Mouse (Mus musculus) thymus, adult 2 months (tissue): ENCODE results near the gene Avil. TPM values are rescaled to one million over a fixed set of nuclear protein-coding genes. Genes with fewer than 3 reads are reported as not detected.

Experiments
- DNase-seq: peaks from one replicate; pipeline ENCODE4 v3.0.0; 2021
- H3K27ac ChIP-seq: fragments of 200-500 bp; 2 replicates; pipeline ENCODE4 v1.5.1; 2012; ENCODE audit warnings: low read length, control low read depth; ENCODE audit not compliant: control insufficient read depth, insufficient read depth
- H3K27me3 ChIP-seq: fragments of 200-500 bp; 2 replicates; pipeline ENCODE4 v1.6.1; 2012; ENCODE audit warnings: mild to moderate bottlenecking, low read length, moderate library complexity, mixed read lengths; ENCODE audit not compliant: control insufficient read depth, insufficient read depth
- H3K36me3 ChIP-seq: fragments of 200-500 bp; 2 replicates; pipeline ENCODE4 v1.6.1; 2012; ENCODE audit warnings: mild to moderate bottlenecking, low read length, moderate library complexity; ENCODE audit not compliant: control insufficient read depth, insufficient read depth
- H3K4me1 ChIP-seq: fragments of 200-500 bp; replicated peaks from 2 replicates; pipeline ENCODE4 v1.6.1; 2012; ENCODE audit warnings: low read length; ENCODE audit not compliant: control insufficient read depth, insufficient read depth
- H3K4me3 ChIP-seq: fragments of 200-500 bp; 2 replicates; pipeline ENCODE4 v1.5.1; 2012; ENCODE audit warnings: mild to moderate bottlenecking, low read length, control low read depth, moderate library complexity; ENCODE audit not compliant: control insufficient read depth, insufficient read depth
- CTCF ChIP-seq: fragments of 200-500 bp; IDR thresholded peaks from 2 replicates; pipeline ENCODE4 v1.5.1; 2012; ENCODE audit warnings: mild to moderate bottlenecking, control low read depth, low read length, moderate library complexity, borderline replicate concordance; ENCODE audit not compliant: control insufficient read depth, poor library complexity, insufficient read depth; ENCODE audit errors: extremely low read depth
- POLR2A ChIP-seq: fragments of 200-500 bp; IDR thresholded peaks from 2 replicates; pipeline ENCODE4 v1.6.1; 2012; ENCODE audit warnings: mild to moderate bottlenecking, low read length, control low read depth, moderate library complexity; ENCODE audit not compliant: control insufficient read depth, poor library complexity, insufficient read depth; ENCODE audit errors: extremely low read depth
- WGBS: fragments of 180-500 bp; shearing (Covaris S2); methylation state at CpG from one replicate; pipeline ENCODE4 v1.1.7; 2018; 5-methylcytosine and 5-hydroxymethylcytosine counted together
- polyA plus RNA-seq: library from polyadenylated mRNA; depleted of rRNA; stranded (reverse); fragments of >200 nt; gene quantifications from 2 replicates; pipeline ENCODE4 v1.2.3, GENCODE M21; 2012

The Avil gene
- polyA plus RNA-seq, 1 experiment = 0.97 TPM

DNA sequence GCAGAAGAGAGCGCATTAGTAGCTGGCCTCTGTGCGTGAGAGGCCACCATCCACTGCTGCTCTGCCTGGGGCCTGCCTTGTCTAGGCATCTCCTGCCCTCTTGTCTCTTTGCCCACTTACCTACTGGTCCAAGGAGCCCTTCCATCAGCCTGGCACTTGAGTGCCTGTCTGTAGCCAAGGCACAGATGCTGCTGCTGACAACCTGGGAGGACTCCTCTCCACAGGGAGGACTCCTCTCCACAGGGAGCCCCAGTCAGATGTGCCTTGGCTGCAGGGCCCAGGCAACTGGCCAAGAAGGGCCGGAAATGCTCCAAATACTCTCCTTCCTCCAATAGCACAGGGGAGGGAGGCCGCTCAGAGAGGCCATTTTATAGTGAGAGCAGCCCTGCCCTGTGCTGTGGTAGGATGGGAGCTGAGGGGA, 14.0 kb upstream of the Avil start:
- Histone ChIP-seq H3K27ac (no peak overlapping the region), H3K4me1 (peaks cover 59% of the 10 kb centered on the region), H3K27me3 (no peaks in the 10 kb centered on the region), H3K4me3 (no peak overlapping the region), H3K36me3 (no peaks in the 10 kb centered on the region)
- WGBS = 86% methylated on average over 4 of the region's 4 CpGs
- TF ChIP-seq CTCF = no peak
- no peak for TF ChIP-seq POLR2A
- DNase-seq = no peak

DNA sequence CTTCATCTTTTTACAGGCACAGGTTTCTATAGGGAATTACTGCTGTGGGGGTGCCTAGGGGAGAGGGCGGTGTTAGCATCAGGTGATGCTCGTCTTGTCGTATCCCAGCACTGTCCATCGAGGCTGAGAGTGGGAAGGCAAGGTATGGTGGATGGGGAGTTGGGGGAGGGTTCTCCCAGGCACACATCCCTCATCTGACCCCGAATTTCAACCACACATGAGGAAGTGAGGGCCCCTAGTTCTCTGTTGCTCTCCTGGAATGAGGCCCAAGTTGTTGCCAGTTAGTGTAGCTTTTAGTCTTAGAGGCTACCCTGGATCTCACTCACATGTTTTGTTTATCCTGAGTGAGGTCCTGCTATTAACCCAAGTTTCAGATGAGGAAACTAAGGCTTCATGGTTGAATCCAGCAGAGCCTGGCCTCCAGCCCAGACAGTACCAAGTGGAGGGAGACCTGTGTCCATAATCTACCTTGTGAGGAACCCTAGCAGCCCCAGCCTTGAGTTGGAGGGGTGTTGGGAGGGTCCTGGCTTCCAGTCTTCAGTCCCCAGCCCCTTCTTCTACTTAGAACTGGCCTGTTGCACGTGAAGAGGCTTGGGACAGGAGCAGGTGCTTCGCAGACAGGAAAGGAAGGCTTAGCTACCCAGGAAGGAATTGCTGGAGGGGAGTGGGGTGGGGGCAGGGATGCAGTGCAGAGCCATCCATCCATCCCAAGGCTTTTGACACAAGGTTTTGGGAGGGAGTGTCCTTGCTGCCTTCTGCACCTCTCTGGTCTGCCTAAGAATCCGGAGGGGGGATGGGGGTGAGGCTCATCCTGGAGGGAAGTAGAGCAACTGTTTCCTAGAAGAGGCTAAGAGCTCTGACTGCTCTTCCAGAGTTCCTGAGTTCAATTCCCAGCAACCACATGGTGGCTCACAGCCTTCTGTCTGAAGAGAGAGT, 13.1 kb upstream of the Avil start:
- Histone ChIP-seq H3K36me3 (0 out of 2 replicates have a peak, but pooled peaks cover 2% of the 10 kb centered on the region), H3K4me1 (peaks cover 50% of the 10 kb centered on the region), H3K4me3 (no peak overlapping the region), H3K27ac (no peak overlapping the region), H3K27me3 (no peaks in the 10 kb centered on the region)
- WGBS = 51% methylated on average over 8 of the region's 8 CpGs
- DNase-seq = no peak
- TF ChIP-seq CTCF (no peak), POLR2A (no peak)

DNA sequence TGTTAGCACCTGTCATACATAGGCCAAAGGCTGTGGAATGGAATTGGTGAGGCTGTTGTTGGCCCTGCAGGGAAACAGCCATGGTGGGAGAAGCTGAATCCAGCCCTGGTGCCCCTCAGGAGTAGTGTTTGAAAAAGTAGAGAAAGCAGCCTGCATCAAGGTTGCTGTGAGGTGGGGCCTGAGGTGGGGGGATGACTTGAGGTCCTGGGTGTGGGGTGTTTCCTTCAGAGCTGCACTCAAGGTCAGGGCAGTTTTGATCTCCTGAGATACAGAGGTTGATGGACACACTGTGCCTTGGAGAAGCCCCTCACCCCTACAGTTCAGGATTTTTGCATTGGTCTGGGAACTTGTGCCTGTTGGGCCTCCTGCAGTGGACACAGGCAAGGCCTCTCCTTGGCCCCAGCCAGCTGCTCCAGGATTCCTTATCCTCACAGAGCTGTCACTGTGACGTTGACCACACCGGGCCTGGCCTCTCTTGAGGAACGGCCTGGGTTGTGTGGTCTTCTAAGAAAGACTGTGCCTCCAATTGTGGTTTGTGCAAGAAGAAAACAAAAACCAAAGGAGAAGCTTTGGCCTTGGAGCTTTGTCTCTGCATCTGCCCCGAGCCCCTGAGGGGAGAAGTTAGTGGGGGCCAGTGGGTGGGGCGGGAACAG, 11.9 kb upstream of the Avil start:
- TF ChIP-seq CTCF (no peak), POLR2A (no peak)
- Histone ChIP-seq H3K27ac (no peak overlapping the region), H3K27me3 (no peaks in the 10 kb centered on the region), H3K4me1 (peaks cover 39% of the 10 kb centered on the region), H3K36me3 (peaks cover 14% of the 10 kb centered on the region; the same call in 1 of the 2 replicates), H3K4me3 (no peak overlapping the region)
- no peak for DNase-seq
- 39% methylated on average over 5 of the region's 5 CpGs for WGBS

DNA sequence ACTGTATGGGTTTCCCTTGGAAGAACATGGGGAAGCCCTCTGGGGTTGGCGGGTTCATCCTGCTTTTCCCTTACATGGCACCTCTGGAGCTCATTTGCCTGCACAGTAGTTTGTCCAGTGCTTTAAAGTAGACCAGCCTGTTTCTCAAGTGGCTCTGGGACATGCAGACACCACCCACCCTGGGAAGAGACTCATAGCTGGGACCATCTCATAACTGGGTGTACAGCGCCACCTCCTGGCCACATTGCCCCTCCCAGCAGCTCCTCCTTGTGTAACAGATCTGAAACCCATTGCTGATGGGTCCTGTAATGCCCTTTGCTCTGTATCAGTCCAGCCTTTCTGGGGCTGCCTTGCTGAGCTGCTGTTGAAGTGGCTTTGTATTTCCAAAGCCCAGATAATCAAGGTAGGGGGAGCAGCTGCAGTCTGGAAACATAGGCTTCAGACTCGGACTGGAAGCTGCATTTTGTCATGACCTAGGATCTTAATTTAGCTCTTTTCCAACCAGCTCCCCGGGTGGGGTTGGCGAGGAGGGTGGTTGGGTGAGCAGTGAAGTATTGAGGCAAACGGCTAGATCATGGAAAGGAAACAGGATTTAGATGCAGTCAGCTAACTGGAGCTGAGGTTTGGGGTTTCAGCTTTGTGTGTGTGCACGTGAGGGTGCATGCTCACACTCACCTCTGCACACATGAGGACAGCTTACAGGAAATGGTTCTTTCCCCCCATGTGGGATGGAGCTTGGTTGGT, 10.0 kb upstream of the Avil start:
- Histone ChIP-seq H3K4me3 (no peak overlapping the region), H3K36me3 (peaks cover 29% of the 10 kb centered on the region), H3K4me1 (peaks cover 24% of the 10 kb centered on the region), H3K27ac (no peak overlapping the region), H3K27me3 (no peaks in the 10 kb centered on the region)
- peak; percentile 83 for DNase-seq
- 70% methylated on average over 7 of the region's 7 CpGs for WGBS
- TF ChIP-seq POLR2A (no peak), CTCF (peak; percentile 77; the same call in 1 of the 2 replicates)

DNA sequence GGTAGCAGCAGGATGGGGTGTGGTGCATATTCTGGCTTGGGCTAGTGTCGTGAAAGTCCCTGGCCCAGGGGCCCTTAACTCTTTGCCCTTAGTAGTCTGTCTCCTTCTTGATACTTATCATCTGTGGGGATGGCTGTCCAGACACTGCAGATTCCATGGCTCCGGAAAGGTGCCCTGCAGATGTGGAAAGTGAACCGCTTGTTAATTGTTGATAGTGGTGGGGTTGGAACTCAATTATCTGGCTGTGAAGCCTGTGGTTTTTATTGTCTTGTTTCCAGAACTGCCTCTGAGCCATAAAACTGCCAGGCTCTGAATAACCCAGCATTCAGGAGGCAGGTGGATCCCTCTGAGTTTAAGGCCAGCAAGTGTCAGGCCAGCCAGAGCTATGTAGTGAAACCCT, 8.8 kb upstream of the Avil start:
- TF ChIP-seq POLR2A (no peak), CTCF (no peak)
- Histone ChIP-seq H3K36me3 (peaks cover 34% of the 10 kb centered on the region), H3K4me3 (no peak overlapping the region), H3K4me1 (peaks cover 18% of the 10 kb centered on the region), H3K27ac (no peak overlapping the region), H3K27me3 (no peaks in the 10 kb centered on the region)
- no peak for DNase-seq
- WGBS = 90% methylated on average over 3 of the region's 3 CpGs

DNA sequence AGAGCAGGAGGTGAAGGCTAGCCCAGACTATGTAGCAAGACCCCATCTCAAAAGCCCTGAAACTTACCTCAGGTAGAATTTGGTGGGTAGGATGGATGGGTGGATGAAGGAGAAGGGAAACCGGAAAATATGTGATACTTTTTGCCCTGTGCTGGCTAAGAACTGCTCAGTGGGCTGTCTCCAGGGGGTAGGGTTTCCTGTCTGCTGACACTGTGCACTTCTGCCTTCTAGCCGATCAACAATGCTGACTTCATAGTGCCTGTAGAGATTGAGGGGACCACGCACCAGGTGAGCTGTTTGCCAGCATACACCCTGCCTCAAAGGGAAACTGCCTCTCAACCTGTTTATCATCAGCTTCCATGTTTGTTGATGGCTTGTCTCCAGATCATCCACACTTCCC, 6.9 kb upstream of the Avil start:
- Histone ChIP-seq H3K36me3 (peaks cover 48% of the 10 kb centered on the region), H3K27me3 (no peaks in the 10 kb centered on the region), H3K4me1 (peaks cover 4% of the 10 kb centered on the region; the same call in 1 of the 2 replicates), H3K27ac (no peak overlapping the region), H3K4me3 (no peak overlapping the region)
- no peak for DNase-seq
- 91% methylated on average over 3 of the region's 3 CpGs for WGBS
- TF ChIP-seq CTCF (no peak), POLR2A (no peak)
